Mouse (Mus musculus) embryo, embryonic 10.5 days (tissue): ENCODE measurements around the gene Antxr1.

Experiments used
- DNase-seq: peaks from one replicate; pipeline ENCODE4 v3.0.0-alpha.2; 2015; ENCODE audit warnings: low spot score

Antxr1 gene

DNA sequence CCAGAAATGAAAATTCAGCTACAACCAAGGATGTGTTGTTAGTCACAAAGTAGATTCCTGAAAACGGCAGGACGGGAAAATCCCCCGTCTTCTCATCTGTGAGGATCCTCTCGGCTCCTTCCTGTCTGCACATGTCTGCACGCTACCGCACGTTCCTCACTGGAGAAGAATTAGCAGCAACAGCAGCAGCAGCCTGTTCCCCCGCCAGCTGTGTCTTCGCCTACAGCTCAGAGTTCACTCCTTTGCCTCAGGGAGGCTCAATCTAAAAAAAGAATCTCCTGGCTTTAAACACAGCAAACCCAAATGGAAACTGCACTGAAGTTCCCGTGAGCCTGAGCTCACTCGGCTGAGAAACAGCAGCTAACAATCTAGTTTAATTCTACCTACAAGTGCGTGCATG is 148.6 kb downstream of the Antxr1 start:
- DNase-seq, result no peak

DNA sequence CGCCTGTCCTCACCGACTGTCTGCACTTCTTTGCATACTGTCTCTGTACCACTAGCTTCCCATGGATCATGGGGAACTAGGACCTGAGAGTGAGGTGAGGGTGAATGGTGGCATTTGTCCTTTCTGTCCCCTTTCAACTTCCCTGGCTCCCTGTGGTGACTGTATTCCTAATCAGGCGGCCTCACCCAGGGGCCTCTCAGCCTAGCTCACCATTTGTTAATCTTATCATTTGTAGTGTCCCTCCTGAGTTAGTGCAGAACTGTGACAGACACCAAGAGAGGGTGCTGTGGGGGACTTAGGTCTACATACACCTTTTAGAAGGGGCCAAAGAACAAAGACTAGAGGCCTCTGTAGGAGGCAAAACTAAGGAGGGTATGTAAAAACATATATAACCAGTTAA is 151.2 kb downstream of the Antxr1 start:
- DNase-seq, result no peak

DNA sequence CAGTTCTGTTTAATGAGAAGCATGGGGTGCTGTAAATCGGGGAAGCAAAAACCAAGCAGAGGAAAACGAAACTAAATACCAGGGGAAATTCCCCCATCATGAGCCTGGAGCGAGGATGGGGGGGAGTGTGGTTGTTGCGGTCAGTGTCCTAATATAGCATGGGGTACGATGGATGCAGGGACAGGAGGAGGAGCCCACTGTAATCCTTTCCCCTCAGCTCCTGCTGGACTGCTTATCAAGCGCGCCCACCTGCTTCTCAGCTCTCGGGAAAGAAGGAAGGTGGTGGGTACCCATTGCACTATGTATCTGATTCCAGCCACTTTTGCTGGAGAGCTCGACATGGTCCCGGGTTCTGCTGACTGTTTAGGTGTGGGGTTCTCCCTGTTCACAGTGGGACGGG is 151.6 kb downstream of the Antxr1 start:
- no peak for DNase-seq

DNA sequence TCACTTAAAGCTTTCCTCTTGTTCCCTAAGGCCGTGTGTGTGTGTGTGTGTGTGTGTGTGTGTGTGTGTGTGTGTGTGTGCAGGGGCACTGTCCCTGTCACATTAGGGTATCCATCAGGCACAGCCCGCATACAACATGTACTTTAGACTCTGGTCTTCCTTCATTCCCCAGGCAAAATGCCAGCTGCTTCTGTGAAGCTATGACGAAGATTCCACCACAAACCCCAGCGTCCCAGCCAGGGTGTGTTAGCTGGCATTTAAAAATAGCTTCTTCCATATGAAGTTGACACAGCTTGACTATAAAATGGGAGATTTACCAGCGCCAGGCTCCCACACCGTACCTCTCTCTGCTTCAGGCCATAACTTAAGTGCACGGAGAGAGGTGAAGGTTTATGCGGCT is 152.5 kb downstream of the Antxr1 start:
- DNase-seq, result no peak

DNA sequence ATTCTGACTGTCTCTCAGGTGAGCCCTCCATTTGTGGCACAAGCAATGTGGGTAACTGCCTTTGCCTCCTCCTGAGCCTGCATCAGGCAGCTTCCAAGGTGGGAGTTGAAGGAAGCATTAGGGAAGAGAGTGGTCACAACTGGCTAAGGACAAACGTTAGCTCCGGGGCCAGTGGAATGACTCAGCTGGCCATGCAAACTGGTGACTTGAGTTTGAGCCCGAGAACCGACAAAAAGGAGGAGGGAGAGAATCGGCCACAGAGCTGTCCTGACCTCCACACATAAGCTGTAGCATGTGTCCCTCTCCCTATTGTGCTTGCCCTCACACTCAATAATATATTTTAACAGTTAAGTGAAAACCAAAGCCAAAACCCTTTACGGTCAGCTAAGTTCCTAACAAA is 152.9 kb downstream of the Antxr1 start:
- DNase-seq, result no peak

DNA sequence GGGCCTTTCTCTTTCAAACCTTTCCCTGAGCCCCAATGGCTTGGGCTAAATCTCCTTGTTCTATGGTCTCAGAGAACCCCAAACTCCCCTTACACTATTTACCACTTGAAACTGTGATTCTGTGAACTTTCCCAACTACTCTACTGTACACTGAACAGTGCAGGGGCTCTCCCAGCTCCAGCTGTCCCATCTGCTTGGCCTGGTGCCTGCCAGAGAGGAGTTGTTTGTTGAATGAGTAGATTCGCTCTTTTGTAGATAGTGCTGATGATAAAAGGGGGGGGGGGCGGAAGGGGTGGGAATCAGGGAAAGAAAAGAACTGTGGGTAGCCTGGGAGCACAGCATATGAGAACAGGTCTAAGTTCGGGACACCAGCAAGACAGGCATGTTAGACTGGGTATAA is 164.2 kb downstream of the Antxr1 start:
- DNase-seq, result no peak

DNA sequence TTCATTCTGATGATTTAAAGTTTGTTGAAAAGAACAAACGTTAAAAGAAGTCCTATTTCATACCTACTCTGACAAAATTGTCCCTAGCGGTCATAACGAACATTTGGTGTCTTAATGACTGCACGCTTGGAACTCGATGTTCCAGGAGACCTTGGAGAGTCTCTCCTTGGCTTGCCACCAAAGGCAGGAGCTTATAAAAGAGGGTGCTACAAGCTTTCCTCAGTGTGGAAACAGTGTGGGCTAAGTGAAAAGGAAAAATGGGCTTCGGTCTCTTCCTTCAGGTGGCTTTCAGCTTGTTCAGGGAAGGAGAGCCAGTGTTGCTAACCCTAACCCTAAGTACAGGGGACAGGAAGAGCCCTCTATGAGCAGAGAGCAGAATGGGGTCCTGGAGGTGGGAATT is 164.7 kb downstream of the Antxr1 start:
- DNase-seq, result no peak

DNA sequence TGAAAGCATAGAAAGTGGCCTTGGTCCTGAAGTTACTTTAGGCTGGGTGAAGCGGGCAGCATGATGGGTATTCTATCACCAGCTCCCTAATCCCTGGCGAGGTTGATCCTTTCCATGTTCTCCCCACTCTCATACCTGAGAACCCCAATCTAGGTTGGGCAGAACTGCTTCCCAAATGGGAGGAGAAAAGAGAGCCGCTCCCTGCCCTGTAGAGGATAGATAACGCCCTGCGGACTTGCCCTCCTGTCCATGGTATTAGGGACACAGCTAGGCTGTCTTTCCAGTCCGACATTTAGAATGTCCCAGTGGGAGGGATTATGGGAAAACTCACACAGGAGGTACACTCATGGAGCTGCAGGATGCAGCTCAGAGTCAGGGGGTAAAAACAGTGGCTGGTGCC is 165.3 kb downstream of the Antxr1 start:
- DNase-seq, result no peak

DNA sequence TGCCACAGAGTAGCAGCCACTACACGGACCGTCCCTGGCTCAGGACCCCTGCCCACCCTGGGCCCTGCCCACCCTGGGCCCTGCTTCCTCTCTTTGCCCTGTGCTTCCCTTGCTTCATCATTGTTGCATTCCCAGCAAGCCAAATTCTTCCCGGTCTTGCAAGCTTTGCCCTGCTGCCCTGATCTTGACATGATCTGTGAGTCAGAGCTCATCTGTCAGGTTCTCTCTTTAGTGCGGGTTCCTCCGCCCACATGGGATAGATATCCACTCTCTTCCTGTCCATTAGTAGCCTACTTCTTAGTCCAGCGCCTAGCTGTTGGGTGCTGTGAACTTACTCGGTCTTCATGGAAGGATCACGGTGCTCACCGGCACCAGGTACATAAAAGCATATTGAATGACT is 167.6 kb downstream of the Antxr1 start:
- DNase-seq, result no peak

DNA sequence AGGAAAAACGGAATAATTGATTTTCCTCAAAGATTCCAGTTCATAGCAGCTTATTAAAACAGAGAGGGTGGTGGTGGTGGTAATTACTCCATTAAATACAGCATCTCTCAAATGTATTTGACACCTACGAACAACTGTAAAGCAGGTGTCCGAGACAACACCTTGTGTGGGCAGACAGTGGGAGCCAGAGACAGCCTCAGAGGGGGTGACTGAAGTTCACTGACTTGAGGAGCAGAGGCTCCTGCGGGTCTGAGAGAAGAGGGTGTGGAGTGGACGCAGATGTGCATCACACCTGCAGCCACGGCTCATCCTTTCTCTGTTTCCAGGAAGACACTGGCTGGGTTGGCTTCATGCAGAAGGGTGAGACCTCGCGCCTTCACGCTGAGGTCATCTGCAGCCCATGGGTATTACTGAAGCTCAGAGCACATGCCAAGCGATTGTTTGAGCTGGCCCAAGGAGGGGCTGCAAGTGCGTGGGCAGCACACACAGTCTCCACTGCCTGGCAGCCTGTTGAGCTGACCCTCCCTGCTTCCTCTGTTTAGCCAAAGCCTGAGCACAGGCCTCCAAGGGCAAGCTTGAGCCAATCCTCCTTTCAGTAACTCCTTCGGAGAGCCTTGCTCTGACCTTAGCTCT is 168.8 kb downstream of the Antxr1 start:
- no peak for DNase-seq

DNA sequence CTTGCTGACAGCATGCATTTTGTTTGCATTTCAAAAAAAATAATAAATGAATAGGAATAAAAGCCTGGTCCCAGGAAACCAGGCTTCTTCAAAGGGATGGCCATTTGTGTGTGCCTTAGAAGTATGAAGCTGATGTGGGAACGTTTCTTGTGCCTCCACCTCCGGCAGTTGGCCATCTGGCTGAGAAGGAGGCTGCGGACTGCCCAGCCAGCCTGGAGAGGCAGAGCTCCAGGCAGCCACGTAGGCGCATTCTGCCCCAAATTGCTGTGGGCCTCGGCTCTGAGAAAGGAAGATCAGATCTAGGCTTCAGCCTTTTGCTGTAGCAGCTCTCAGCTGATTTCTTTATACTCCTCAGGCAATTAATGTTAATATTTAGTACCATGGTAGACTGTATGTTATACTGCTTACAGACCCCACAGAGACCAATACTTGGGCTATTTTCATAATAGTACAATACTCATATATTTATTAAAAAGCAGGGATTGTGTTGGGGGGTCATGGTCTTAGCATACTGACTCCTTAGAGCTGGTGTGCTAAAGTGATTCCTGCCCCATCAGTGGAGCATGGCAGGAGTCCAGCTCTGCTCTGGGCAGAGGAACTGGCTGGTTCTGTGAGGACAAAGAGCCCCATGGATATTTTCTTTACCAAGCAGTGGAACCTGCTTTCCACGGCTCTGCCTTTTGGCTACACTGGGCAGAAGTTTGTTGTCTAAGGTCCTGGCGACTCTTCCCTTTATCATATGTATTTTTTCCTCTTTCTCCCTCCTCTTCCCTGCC is 169.9 kb downstream of the Antxr1 start:
- no peak for DNase-seq

DNA sequence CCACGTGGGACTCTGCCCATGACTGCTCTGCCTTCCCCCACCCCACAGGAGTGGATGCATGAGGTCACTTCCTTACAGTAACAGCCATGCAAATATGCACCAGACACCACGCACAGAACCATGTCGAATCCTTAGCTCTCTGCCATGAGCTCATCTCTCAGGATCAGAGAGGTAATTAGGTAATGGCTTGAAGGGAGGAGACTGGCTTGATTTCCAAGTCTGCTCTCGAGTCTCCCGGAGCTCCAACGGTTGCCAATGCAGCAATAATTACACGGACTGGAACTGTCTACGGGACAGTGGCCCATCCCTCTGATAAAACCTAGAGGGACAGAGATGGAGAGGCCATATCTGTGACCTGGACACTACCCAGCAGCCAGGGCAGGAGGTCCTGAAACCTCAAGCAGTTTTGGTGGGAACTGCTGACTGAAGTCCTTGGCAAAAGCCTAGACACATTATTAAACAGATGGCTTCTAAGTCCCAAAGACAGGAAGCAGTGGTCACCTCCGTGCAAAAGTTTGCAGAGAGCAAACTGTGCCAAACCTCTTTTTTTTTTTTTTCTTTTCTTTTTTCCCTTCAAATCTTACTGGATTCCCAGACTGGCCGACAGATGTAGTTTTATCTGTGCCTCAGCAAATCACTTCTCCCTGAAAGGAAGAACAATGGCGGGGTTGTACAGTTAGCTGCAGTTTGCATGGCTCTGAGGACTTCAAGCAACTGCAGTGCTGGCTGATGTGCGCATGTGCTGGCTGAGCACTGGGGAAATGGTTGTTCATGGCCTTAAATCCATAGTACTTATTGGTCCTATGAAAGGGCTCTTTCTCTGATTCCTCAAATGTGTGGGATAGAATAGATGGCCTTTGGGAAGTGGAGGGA is 174.0 kb downstream of the Antxr1 start:
- no peak for DNase-seq

DNA sequence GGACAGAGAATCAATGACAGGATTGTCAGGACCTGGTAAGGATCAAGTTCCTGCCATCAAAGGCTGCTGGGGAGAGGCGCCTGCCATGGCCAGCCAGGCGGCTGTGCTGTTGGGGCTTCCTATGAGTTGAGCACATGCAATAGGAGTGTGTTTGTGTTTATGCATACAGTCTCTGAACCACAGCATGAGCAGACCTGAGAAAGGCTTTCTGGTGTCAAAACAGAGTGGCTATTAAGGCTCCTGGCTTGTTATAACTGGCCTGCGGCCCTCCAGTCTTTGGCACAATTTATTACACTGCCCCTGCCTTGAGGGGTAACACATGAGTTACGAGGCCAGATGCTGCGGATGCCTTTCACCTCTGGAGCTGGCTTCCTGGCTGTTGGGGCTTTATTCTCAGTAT is 175.4 kb downstream of the Antxr1 start:
- DNase-seq, result peak; percentile 37

DNA sequence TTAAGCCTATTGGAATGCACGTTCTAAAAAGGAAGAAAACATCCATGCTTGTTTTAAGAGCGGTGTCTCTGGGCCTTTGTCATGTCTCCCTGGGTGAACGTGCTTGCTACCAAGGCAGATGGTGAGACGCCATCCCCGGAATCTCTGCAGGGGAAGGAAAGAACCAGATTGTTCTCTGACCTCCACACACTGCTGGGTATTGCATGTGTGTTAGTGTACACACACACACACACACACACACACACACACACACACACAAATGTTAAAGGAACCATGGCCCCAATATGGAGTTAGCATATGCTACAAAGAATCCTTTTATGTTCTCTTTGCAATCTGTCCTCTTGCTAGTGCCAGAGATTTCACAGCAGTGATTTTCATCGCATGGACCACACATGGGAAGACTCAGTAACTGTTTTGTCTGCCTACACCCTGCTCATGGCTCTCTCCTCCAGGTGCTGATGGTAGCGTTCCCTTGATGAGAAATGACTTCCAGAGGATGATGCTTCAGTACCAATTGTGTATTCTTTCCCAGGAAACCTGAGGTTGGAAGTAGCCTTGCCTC is 177.5 kb downstream of the Antxr1 start:
- no peak for DNase-seq

DNA sequence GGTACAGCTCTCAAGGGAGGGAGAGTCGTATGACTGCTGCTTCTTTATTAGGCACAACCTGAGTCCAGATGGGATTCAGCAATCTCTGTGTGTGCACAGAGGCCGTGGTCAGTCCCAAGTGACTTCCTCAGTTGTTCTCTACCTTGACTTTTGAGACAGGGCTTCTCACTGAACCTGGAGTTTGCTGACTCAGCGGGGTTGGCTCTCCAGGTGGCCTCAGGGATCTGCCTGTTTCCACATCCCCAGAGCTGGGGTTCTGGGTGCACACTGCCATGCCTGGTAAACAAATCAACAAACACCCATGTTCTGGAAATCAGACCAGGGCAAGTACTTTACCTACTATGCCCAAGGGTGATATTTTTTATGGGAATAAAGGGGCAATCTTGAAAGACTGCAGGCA is 181.8 kb downstream of the Antxr1 start:
- no peak for DNase-seq

DNA sequence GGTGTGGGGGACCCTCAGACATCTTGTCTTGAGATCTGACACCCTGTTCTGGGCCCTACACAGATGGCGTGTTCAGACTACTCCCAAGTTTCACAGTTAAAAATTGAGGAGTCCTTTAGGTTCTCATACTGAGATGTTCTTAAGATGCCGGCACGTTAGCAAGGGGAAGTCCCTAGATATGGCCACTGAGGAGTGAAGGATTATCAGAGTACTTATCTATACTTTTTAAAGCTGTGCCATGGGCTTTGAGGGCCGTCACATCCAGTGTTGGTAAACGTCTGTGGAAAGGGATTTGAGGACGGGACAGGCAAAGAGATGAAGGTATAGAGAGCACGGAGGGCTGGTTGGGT is 182.4 kb downstream of the Antxr1 start:
- DNase-seq, result no peak

DNA sequence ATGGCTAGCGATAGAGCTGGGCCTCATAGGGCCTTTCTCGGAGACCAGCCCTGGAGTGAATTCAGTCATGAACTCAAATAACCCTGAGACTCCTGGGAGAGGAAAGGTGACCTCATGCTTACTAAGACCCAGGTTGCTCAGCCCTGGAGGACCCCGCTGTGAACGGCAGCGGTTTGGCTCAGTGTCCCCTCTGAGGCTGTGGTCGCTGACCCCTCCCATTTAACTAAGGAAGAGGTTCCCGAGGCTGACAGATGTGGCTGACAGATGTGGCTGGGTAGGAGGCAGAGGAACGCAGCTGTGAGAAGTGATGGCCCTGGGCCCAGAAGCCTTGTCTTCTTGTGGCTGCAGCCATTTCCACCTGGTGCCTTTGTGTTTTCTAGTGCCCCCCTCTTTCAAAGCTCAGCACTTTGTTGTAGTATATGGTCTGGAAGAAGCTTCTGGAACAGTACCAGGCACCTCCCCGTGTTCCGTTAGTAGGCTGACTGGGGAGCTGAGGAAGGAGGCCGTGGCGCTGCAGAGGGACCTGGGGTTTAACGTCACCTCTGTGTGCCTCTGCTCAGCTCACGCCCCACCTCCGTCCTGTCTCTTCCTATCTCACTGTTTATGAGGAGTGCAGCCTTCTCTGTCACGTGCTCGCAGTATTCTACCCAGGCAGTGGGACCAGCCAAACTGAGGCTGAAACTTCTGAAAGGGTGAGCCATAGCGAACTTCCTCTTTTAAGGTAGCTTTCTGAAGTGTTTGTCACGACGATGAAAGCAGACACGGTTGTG is 183.0 kb downstream of the Antxr1 start:
- no peak for DNase-seq

DNA sequence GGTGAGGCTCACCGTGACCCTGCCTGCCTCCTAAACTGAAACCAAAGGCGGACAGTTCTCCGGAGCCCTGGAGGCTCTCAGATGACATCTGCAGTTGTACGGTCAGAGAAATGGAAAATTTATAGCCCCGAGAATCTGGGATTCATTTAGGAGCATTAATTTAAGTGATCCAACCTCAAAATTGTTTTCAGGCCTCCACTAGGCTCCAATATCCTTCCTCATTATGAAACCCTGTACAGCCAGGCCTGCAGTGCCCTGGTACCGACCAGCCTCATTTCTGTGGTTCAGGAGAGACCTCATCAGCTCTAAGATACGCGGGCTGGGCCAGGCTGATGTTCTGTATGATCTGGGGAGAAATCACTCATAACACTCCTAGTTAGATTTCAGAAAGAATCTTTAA is 184.2 kb downstream of the Antxr1 start:
- DNase-seq, result no peak

DNA sequence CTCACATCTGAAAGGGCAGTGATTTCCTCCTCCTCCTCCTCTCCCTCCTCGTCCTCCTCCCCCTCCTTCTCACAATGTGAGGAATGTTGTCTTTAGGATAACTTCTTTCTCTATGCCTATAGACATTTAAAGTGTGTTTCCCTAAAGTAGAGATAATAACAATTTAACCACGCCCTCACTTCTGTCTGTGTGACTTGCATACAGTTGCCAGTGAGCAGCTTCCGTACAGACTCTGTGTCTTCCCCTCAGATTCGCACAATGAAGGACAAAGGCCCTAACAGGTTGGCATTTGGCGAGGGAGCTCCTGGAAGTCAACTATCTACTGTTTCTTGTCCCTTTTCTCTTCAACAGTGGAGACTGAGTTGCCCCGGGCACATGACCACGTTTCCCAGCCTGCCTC is 185.2 kb downstream of the Antxr1 start:
- no peak for DNase-seq

DNA sequence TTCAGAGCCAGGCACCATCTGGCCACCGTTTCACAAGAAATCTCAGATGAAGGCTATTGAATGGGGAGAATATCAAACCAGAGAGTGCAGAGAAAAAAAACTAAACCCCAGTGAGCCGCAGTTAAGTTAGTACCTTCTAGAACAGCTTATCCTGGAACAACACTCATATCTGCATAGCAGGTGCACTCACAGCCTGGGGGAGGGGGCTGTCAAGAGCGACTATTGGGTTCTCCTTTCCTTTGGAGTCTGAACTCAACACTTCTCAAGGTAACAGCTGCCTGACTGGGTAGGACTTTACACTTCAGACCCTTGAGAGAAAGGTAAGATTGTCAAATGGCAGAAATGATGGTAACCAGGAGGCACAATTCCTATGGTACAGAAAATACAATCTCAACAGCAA is 187.7 kb downstream of the Antxr1 start:
- no peak for DNase-seq

DNA sequence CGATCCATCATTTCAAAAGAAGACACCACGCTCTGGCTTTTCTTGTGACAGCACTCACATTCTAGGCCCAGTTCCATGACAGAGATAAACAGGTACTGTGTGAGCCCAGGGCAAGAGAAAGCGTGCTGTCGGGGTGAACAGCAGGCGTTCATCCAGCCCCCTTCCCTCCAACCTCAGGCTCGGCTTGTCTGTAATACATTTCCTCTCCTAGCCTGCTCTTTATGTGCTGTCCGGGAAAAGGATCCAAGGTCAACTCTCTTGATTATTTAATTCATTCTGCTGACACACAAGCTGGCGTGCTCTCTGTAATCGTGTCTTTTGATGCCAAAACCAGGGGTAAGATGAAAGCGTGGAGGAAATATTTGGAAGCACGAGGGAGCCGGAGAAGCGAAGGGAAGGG is 192.0 kb downstream of the Antxr1 start:
- DNase-seq, result no peak

DNA sequence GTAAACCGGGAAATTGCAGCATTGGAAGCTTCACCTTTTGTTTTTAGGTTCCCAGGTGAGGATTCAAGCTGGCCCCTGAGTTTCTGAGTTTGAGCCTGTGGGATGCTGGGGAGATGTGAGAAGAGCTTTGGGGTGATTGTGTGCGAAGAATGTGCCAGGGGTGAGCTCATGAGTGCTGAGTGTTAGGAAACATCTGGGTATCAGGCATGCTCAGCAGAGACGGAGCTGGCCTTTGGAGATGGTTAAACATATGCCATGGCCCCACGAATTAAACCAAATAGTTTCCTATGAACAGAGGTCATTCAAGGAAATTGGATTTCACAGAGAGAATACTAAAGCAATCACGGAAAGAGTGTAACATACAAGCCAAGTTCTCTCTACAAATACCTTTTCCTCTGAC is 193.4 kb downstream of the Antxr1 start:
- no peak for DNase-seq
